Mouse (Mus musculus): ENCODE data around the gene Smad1.

GRCm38 (mm10) chr8:79410501-79410900, 11.2 kb upstream of the Smad1 start:
- TF ChIP-seq CTCF (IDR thresholded peaks at IDR 0.05; ENCODE audit: low read depth, low read length) (no peak), EP300 (IDR thresholded peaks at IDR 0.05; ENCODE audit: insufficient read depth, low read depth, low read length) (no peak)
